Mouse (Mus musculus) MEL (cell line): ENCODE data around the gene Fbh1. TPM values are rescaled to one million over a fixed set of nuclear protein-coding genes. Genes with fewer than 3 reads are reported as not detected.

ENCODE experiments used
- DNase-seq: peaks from one replicate; pipeline ENCODE4 v3.0.0; 2011; ENCODE audit warnings: low read depth, low spot score
- H3K27ac ChIP-seq: 2 replicates; pipeline ENCODE4 v1.5.1; 2012; ENCODE audit warnings: low read depth, mild to moderate bottlenecking, control low read depth, low read length, moderate library complexity; ENCODE audit not compliant: control insufficient read depth
- H3K27me3 ChIP-seq, 2 experiments: fragments of 150-350 bp in 1 of 2; sonication (generic) in 1 of 2; 2 replicates each; pipeline ENCODE4 v1.6.1; 2012; ENCODE audit warnings: low read length in 2 of 2, mild to moderate bottlenecking in 2 of 2, improper control_type of control experiment in 1 of 2, moderate library complexity in 1 of 2; ENCODE audit not compliant: insufficient read depth in 2 of 2, control insufficient read depth in 1 of 2
- H3K36me3 ChIP-seq, 2 experiments: 2 replicates each; pipeline ENCODE4 v1.6.1; 2012 to 2014; ENCODE audit warnings: low read length in 2 of 2, improper control_type of control experiment in 1 of 2, inconsistent platforms in 1 of 2, mild to moderate bottlenecking in 1 of 2; ENCODE audit not compliant: insufficient read depth in 2 of 2, control insufficient read depth in 1 of 2
- H3K4me1 ChIP-seq, 2 experiments: fragments of 150-350 bp in 1 of 2; sonication (generic) in 1 of 2; 2 replicates each; pipeline ENCODE4 v1.6.1; 2012; ENCODE audit warnings: low read length in 2 of 2, improper control_type of control experiment in 1 of 2, mild to moderate bottlenecking in 1 of 2; ENCODE audit not compliant: insufficient read depth in 2 of 2, control insufficient read depth in 1 of 2
- H3K4me3 ChIP-seq, 2 experiments: fragments of 150-350 bp in 1 of 2; sonication (generic) in 1 of 2; 2 replicates each; pipeline ENCODE4 v1.5.1; 2012; ENCODE audit warnings: low read depth in 2 of 2, low read length in 2 of 2, mild to moderate bottlenecking in 2 of 2, moderate library complexity in 2 of 2, control low read depth in 1 of 2, improper control_type of control experiment in 1 of 2; ENCODE audit not compliant: control insufficient read depth in 1 of 2, insufficient read depth in 1 of 2
- H3K79me2 ChIP-seq: 2 replicates; pipeline ENCODE4 v1.6.1; 2012; ENCODE audit warnings: mild to moderate bottlenecking, low read length, moderate library complexity; ENCODE audit not compliant: control insufficient read depth, poor library complexity, insufficient read depth
- H3K9ac ChIP-seq: 2 replicates; pipeline ENCODE4 v1.6.1; 2012; ENCODE audit warnings: low read depth, mild to moderate bottlenecking, control low read depth, low read length, moderate library complexity; ENCODE audit not compliant: control insufficient read depth, poor library complexity, severe bottlenecking
- H3K9me3 ChIP-seq: fragments of 150-350 bp; sonication (generic); replicated peaks from 2 replicates; pipeline ENCODE4 v1.6.1; 2012; ENCODE audit warnings: mild to moderate bottlenecking, low read length, improper control_type of control experiment, moderate library complexity; ENCODE audit not compliant: insufficient read depth
- CHD1 ChIP-seq: IDR thresholded peaks from 2 replicates; pipeline ENCODE4 v1.6.1; 2012; ENCODE audit warnings: low read depth, mild to moderate bottlenecking, inconsistent platforms, low read length, improper control_type of control experiment
- CHD2 ChIP-seq: IDR thresholded peaks from 2 replicates; pipeline ENCODE4 v1.6.1; 2011; ENCODE audit warnings: low read length, improper control_type of control experiment
- CTCF ChIP-seq, 3 experiments: IDR thresholded peaks in 2 of 3; conservative IDR thresholded peaks in 1 of 3; 2 replicates each; pipeline ENCODE4 v1.5.1; 2011 to 2012; ENCODE audit warnings: low read length in 3 of 3, low read depth in 2 of 3, mild to moderate bottlenecking in 2 of 3, improper control_type of control experiment in 1 of 3, inconsistent platforms in 1 of 3, mixed read lengths in 1 of 3, moderate library complexity in 1 of 3; ENCODE audit not compliant: control insufficient read depth in 1 of 3, insufficient read depth in 1 of 3, poor library complexity in 1 of 3, severe bottlenecking in 1 of 3
- ETS1 ChIP-seq: IDR thresholded peaks from 2 replicates; pipeline ENCODE4 v1.6.1; 2012; ENCODE audit warnings: low read depth, mild to moderate bottlenecking, inconsistent platforms, low read length, improper control_type of control experiment, moderate library complexity
- GABPA ChIP-seq: IDR thresholded peaks from 2 replicates; pipeline ENCODE4 v1.6.1; 2012; ENCODE audit warnings: low read depth, mild to moderate bottlenecking, inconsistent platforms, low read length, improper control_type of control experiment, moderate library complexity
- GATA1 ChIP-seq: IDR thresholded peaks from 2 replicates; pipeline ENCODE4 v1.6.1; 2011; ENCODE audit warnings: low read depth, low read length, improper control_type of control experiment
- HCFC1 ChIP-seq: IDR thresholded peaks from 2 replicates; pipeline ENCODE4 v1.6.1; 2012; ENCODE audit warnings: low read depth, mild to moderate bottlenecking, inconsistent platforms, low read length, improper control_type of control experiment, moderate library complexity
- JUND ChIP-seq: IDR thresholded peaks from 2 replicates; pipeline ENCODE4 v1.6.1; 2011; ENCODE audit warnings: low read depth, mild to moderate bottlenecking, improper control_type of control experiment, low read length
- MAZ ChIP-seq: IDR thresholded peaks from 2 replicates; pipeline ENCODE4 v1.6.1; 2012; ENCODE audit warnings: low read depth, mild to moderate bottlenecking, inconsistent platforms, low read length, improper control_type of control experiment
- MXI1 ChIP-seq: IDR thresholded peaks from 2 replicates; pipeline ENCODE4 v1.6.1; 2011; ENCODE audit warnings: mild to moderate bottlenecking, low read depth, low read length, improper control_type of control experiment
- MYB ChIP-seq: IDR thresholded peaks from 2 replicates; pipeline ENCODE4 v1.6.1; 2011; ENCODE audit warnings: mild to moderate bottlenecking, low read depth, low read length, improper control_type of control experiment
- MYC ChIP-seq: IDR thresholded peaks from 2 replicates; pipeline ENCODE4 v1.6.1; 2011; ENCODE audit warnings: low read depth, mild to moderate bottlenecking, low read length, improper control_type of control experiment, moderate library complexity
- NELFE ChIP-seq: IDR thresholded peaks from 2 replicates; pipeline ENCODE4 v1.6.1; 2011; ENCODE audit warnings: low read depth, low read length, improper control_type of control experiment
- NRF1 ChIP-seq: IDR thresholded peaks from 2 replicates; pipeline ENCODE4 v1.6.1; 2014; ENCODE audit warnings: low read depth, mild to moderate bottlenecking, inconsistent platforms, low read length, improper control_type of control experiment, moderate library complexity; ENCODE audit not compliant: poor library complexity, insufficient read depth, severe bottlenecking
- POLR2A ChIP-seq, 2 experiments: IDR thresholded peaks; 2 replicates each; pipeline ENCODE4 v1.6.1; 2011 to 2012; ENCODE audit warnings: low read length in 2 of 2, mild to moderate bottlenecking in 2 of 2, control low read depth in 1 of 2, improper control_type of control experiment in 1 of 2, low read depth in 1 of 2, moderate library complexity in 1 of 2; ENCODE audit not compliant: control insufficient read depth in 1 of 2, insufficient read depth in 1 of 2, poor library complexity in 1 of 2
- POLR2AphosphoS2 ChIP-seq: IDR thresholded peaks from 2 replicates; pipeline ENCODE4 v1.6.1; 2011; ENCODE audit warnings: low read length, improper control_type of control experiment
- RAD21 ChIP-seq: IDR thresholded peaks from 2 replicates; pipeline ENCODE4 v1.6.1; 2011; ENCODE audit warnings: mild to moderate bottlenecking, low read depth, low read length, improper control_type of control experiment
- RCOR1 ChIP-seq: IDR thresholded peaks from 2 replicates; pipeline ENCODE4 v1.6.1; 2012; ENCODE audit warnings: low read depth, mild to moderate bottlenecking, inconsistent platforms, low read length, improper control_type of control experiment
- SIN3A ChIP-seq: IDR thresholded peaks from 2 replicates; pipeline ENCODE4 v1.6.1; 2012; ENCODE audit warnings: low read length, improper control_type of control experiment, inconsistent platforms
- SMC3 ChIP-seq: IDR thresholded peaks from 2 replicates; pipeline ENCODE4 v1.6.1; 2011; ENCODE audit warnings: low read depth, low read length, improper control_type of control experiment
- TAL1 ChIP-seq: IDR thresholded peaks from 2 replicates; pipeline ENCODE4 v1.6.1; 2012; ENCODE audit warnings: mild to moderate bottlenecking, inconsistent platforms, low read length, moderate library complexity, mixed read lengths
- TCF12 ChIP-seq: IDR thresholded peaks from 2 replicates; pipeline ENCODE4 v1.6.1; 2014; ENCODE audit warnings: low read depth, mild to moderate bottlenecking, inconsistent platforms, low read length, improper control_type of control experiment, moderate library complexity
- USF2 ChIP-seq, 2 experiments: IDR thresholded peaks; 2 replicates each; pipeline ENCODE4 v1.6.1; 2011 to 2012; ENCODE audit warnings: improper control_type of control experiment in 2 of 2, low read length in 2 of 2, borderline replicate concordance in 1 of 2, inconsistent platforms in 1 of 2, low read depth in 1 of 2, mild to moderate bottlenecking in 1 of 2; ENCODE audit not compliant: insufficient read depth in 1 of 2
- ZC3H11A ChIP-seq: IDR thresholded peaks from 2 replicates; pipeline ENCODE4 v1.6.1; 2012; ENCODE audit warnings: low read depth, mild to moderate bottlenecking, inconsistent platforms, low read length, improper control_type of control experiment
- polyA plus RNA-seq, 2 experiments: library from polyadenylated mRNA; stranded (reverse) in 1 of 2; unstranded in 1 of 2; fragments of >175 nt in 1 of 2; fragments of >200 nt in 1 of 2; gene quantifications; 2 replicates each; pipeline versions ENCODE4 v1.2.1 to v1.2.4; 2012; ENCODE audit warnings: low replicate concordance in 2 of 2, low read depth in 1 of 2; ENCODE audit not compliant: insufficient read length in 2 of 2, insufficient read depth in 1 of 2, missing spikeins in 1 of 2
- total RNA-seq: library from RNA; depleted of rRNA; stranded (reverse); fragments of 300-350 nt; gene quantifications from 2 replicates; pipeline ENCODE4 v1.2.3, GENCODE M21; 2012

Fbh1 gene
- total and polyA plus RNA-seq, 3 experiments, result 34.9 to 44.9 TPM; not detected in 1

GRCm38 (mm10) chr2:11766485-11767160 lies 10.8 kb downstream of the Fbh1 start:
- no peaks in the 10 kb centered on the region for H3K4me1 ChIP-seq
- TF ChIP-seq SIN3A (no peak), MYC (no peak), RCOR1 (no peak), HCFC1 (no peak), JUND (no peak), GATA1 (no peak), TAL1 (no peak), USF2 (IDR thresholded peaks at IDR 0.05; ENCODE audit: borderline replicate concordance in 1 of 2, insufficient read depth in 1 of 2, low read depth in 1 of 2, low read length in 2 of 2) (no peak), POLR2A (IDR thresholded peaks at IDR 0.05; ENCODE audit: control insufficient read depth in 1 of 2, insufficient read depth in 1 of 2, low read depth in 1 of 2, low read length in 2 of 2, poor library complexity in 1 of 2) (no peak), SMC3 (no peak), NRF1 (no peak), GABPA (no peak), CTCF (IDR thresholded peaks at IDR 0.05 in 2 of 3, conservative IDR thresholded peaks at IDR 0.05 in 1 of 3; ENCODE audit: control insufficient read depth in 1 of 3, insufficient read depth in 1 of 3, low read depth in 2 of 3, low read length in 3 of 3, poor library complexity in 1 of 3, severe bottlenecking in 1 of 3) (no peak), RAD21 (no peak), MXI1 (no peak), POLR2AphosphoS2 (no peak), CHD2 (no peak), NELFE (no peak), TCF12 (no peak), MYB (no peak)
- TF ChIP-seq, all 39 proteins: peak for 0
- H3K27me3 ChIP-seq, result no peaks in the 10 kb centered on the region
- no peak overlapping the region for H3K27ac ChIP-seq
- H3K4me3 ChIP-seq, result no peak overlapping the region
- H3K79me2 ChIP-seq, result 0 out of 2 replicates have a peak, but pooled peaks cover 2% of the 10 kb centered on the region
- peaks cover 2 to 8% of the 10 kb centered on the region in 2 experiments; a peak in 3 of 4 replicates for H3K36me3 ChIP-seq
- DNase-seq, result no peak
- no peak overlapping the region for H3K9ac ChIP-seq
- no peaks in the 10 kb centered on the region for H3K9me3 ChIP-seq

GRCm38 (mm10) chr2:11765694-11766093 lies 11.7 kb downstream of the Fbh1 start:
- H3K4me1 ChIP-seq, result no peaks in the 10 kb centered on the region

More at GRCm38 (mm10) chr2:11765694-11766093, 11.7 kb downstream of the Fbh1 start:
- Histone ChIP-seq H3K79me2 (no peaks in the 10 kb centered on the region), H3K4me3 (no peak overlapping the region), H3K27me3 (no peaks in the 10 kb centered on the region), H3K36me3 (peaks cover 2 to 8% of the 10 kb centered on the region in 2 experiments; a peak in 3 of 4 replicates), H3K9ac (no peak overlapping the region), H3K27ac (no peak overlapping the region), H3K9me3 (no peaks in the 10 kb centered on the region)
- DNase-seq, result no peak
- no peak for TF ChIP-seq ZC3H11A
- no peak for TF ChIP-seq MAZ
- TF ChIP-seq CHD1, result no peak
- no peak for TF ChIP-seq USF2 (IDR thresholded peaks at IDR 0.05; ENCODE audit: borderline replicate concordance in 1 of 2, insufficient read depth in 1 of 2, low read depth in 1 of 2, low read length in 2 of 2)
- no peak for TF ChIP-seq POLR2A (IDR thresholded peaks at IDR 0.05; ENCODE audit: control insufficient read depth in 1 of 2, insufficient read depth in 1 of 2, low read depth in 1 of 2, low read length in 2 of 2, poor library complexity in 1 of 2)
- no peak for TF ChIP-seq GABPA
- no peak for TF ChIP-seq ETS1
- no peak for TF ChIP-seq HCFC1
- TF ChIP-seq NRF1, result no peak
